Mouse (Mus musculus): ENCODE measurements around the gene Nrarp. TPM values are rescaled to one million over a fixed set of nuclear protein-coding genes. Genes with fewer than 3 reads are reported as not detected.

The Nrarp gene
- total RNA-seq, 2 experiments from 2014 or later = 43.0 to 50.3 TPM

GRCm38 (mm10) chr2:25173821-25174220 lies 6.7 kb upstream of the Nrarp start:
- DNase-seq (ENCODE audit: low spot score in 2 of 2) = no peak

GRCm38 (mm10) chr2:25174866-25175689 lies 5.5 kb upstream of the Nrarp start:
- DNase-seq (ENCODE audit: low spot score in 2 of 2) = no peak

GRCm38 (mm10) chr2:25175690-25176078 lies 4.9 kb upstream of the Nrarp start:
- DNase-seq (ENCODE audit: low spot score in 2 of 2) = no peak

GRCm38 (mm10) chr2:25176573-25176972 lies 4.0 kb upstream of the Nrarp start:
- DNase-seq (ENCODE audit: low spot score in 2 of 2) = peak in 1 of 2 experiments; percentile 12

GRCm38 (mm10) chr2:25177076-25177475 lies 3.5 kb upstream of the Nrarp start:
- no peak for DNase-seq (ENCODE audit: low spot score in 2 of 2)

- DNase-seq (ENCODE audit: low spot score in 2 of 2) = peak; percentile 62 to 75
Observed at GRCm38 (mm10) chr2:25177685-25178084, 2.9 kb upstream of the Nrarp start.

- peak; percentile 59 to 69 for DNase-seq (ENCODE audit: low spot score in 2 of 2)
Observed at GRCm38 (mm10) chr2:25178285-25178972, 2.1 kb upstream of the Nrarp start.

- peak in 1 of 2 experiments; percentile 10 for DNase-seq (ENCODE audit: low spot score in 2 of 2)
Observed at GRCm38 (mm10) chr2:25179566-25180217, 866 bp upstream of the Nrarp start.

GRCm38 (mm10) chr2:25180973-25181890 lies 674 bp downstream of the Nrarp start:
- DNase-seq (ENCODE audit: low spot score in 2 of 2) = peak; percentile 58 to 68

- DNase-seq (ENCODE audit: low spot score in 2 of 2) = no peak
Observed at GRCm38 (mm10) chr2:25181891-25182397, 1.4 kb downstream of the Nrarp start.

- no peak for DNase-seq (ENCODE audit: low spot score in 2 of 2)
Observed at GRCm38 (mm10) chr2:25182664-25183063, 2.1 kb downstream of the Nrarp start.

GRCm38 (mm10) chr2:25183336-25183735 lies 2.8 kb downstream of the Nrarp start:
- no peak for DNase-seq (ENCODE audit: low spot score in 2 of 2)

- DNase-seq (ENCODE audit: low spot score in 2 of 2) = peak in 1 of 2 experiments; percentile 7
Observed at GRCm38 (mm10) chr2:25184496-25184895, 3.9 kb downstream of the Nrarp start.

GRCm38 (mm10) chr2:25185625-25186574 lies 5.3 kb downstream of the Nrarp start:
- DNase-seq (ENCODE audit: low spot score in 2 of 2) = peak; percentile 62 to 76

GRCm38 (mm10) chr2:25186575-25186930 lies 6.0 kb downstream of the Nrarp start:
- DNase-seq (ENCODE audit: low spot score in 2 of 2) = no peak

- no peak for DNase-seq (ENCODE audit: low spot score in 2 of 2)
Observed at GRCm38 (mm10) chr2:25187841-25188240, 7.3 kb downstream of the Nrarp start.

- DNase-seq (ENCODE audit: low spot score in 2 of 2) = peak; percentile 81 to 88
Observed at GRCm38 (mm10) chr2:25193330-25193770, 12.8 kb downstream of the Nrarp start.

- DNase-seq (ENCODE audit: low spot score in 2 of 2) = no peak
Observed at GRCm38 (mm10) chr2:25194006-25194405, 13.4 kb downstream of the Nrarp start.

- DNase-seq (ENCODE audit: low spot score in 2 of 2) = no peak
Observed at GRCm38 (mm10) chr2:25194486-25195171, 14.1 kb downstream of the Nrarp start.

Measured in layer of hippocampus, postnatal 10 days (tissue).